Mouse (Mus musculus) spleen, adult 18-20 months (tissue): ENCODE data around the gene Uba5.

ENCODE experiments used
- DNase-seq, 2 experiments: peaks; one replicate each; pipeline ENCODE4 v3.0.0; 2022; ENCODE audit warnings: mixed read lengths in 2 of 2

The Uba5 gene

DNA sequence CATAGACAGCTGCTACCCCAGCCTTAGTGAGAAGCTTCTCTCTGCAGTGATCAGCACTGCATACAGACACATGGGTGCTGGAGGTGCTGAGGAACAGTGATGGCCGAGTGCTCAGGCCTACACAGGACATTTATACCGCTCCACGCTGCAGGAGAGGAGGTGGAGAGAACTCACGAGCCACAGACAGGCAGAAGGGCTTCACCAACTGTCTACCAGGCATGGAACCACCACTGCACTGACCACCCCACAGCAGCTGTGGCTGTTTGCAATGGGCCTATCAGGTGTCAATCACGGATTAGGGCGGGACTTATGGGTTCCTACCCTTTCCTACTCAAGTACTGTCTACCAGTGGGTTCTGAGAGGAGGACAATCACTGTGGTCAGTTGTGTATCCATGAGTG lies 11.9 kb downstream of the Uba5 start:
- no peak for DNase-seq

DNA sequence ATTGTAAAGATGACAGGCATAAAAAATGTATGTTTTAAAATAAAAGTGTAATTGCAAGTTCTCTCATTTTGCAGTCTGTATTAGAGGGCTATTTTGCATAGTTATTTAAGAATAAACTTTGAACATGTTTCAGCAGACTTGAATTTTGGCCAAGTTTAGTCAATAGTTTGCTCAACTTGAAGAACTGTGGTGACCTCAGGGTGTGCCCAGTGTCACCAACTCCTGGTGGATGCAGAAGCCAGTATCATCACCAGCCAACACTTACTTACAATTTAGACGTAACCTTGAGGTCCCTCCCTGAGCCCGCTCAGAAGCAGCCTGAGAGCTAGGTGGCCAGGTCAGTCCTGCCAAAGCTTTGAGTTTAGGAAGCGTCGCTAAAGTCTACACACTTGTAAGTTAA lies 19.3 kb downstream of the Uba5 start:
- no peak for DNase-seq

DNA sequence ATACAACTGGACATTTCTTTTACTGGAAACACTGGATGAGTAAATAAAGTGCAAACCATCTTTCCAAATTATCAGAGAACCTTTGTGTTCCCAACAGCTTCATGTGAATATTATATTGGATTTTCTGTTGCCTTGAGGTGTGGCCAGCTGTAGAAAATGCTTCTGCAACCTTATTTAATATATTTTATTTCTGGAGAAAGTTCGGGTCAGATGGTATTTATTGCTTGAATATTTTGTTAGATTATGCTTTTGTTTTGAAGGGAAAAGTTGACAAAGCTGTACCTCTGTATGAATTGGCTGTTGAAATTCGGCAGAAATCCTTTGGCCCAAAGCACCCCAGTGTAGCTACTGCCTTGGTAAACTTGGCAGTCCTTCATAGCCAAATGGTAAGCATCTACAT lies 22.6 kb downstream of the Uba5 start, which contains the start of gene Gm28305:
TSS of gene Gm28305 (plus strand) at position 301 of the 400 bp plus-strand sequence.
- no peak for DNase-seq

DNA sequence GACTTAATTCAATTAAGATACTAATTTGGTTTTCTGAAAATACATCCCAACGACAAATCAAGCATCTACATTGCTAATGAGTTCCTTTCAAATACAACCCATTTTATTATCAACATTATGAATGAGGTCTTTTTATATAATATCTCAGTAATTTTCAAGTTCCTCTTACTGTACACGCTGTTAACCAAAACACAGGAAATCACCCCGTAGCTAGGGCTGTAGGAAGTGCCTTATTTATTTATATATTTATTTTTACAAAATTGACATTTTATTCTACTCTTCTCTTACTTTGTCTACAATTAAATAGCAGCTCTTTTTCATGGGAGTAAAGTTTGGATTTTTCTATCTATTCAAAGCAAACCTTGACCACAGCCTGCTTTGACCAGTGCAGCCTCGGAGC lies 23.2 kb downstream of the Uba5 start:
- no peak for DNase-seq

DNA sequence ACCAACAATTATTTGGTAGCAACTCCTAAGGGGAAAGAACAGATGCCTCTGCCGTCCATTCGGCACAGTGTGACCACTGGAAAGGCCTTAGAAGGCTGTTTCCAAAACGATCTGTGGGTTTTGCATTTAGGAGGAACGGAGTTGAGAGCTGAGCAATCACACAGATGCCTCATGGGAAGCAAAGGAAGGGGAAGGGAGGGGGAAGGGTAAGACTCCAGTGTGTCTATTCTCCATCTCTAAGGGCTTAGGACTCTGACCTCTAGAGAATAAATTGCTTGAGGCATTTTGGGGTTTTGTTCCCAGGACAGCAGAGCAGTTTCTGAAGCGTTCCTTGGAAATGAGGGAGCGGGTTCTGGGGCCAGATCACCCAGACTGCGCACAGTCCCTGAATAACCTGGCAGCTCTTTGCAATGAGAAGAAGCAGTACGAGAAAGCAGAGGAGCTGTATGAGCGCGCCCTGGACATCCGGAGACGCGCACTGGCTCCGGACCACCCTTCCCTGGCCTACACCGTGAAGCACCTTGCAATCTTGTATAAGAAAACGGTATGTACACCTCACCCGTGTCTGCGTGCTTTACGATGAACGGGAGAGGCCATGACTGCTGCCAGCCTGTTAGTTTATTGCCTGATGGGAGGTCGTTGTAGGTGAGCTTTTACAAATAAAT lies 23.8 kb downstream of the Uba5 start:
- no peak for DNase-seq

DNA sequence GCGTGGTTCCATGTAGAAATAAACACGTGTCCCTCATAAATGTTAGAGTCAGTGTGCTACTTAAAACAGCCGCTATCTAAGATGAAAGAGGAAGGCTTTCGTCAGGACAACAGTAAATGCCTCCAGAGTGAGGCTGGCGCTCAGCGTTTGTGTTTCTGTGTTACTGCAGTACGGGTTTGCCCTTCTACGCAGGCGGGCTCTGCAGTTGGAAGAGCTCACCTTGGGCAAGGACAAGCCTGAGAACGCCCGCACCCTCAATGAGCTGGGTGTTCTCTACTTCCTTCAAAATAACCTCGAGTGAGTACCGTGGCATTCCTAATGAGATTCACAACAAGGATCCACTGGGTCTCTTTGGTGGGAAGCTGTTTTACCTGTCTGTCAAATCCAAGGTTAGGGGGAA lies 24.7 kb downstream of the Uba5 start:
- no peak for DNase-seq

DNA sequence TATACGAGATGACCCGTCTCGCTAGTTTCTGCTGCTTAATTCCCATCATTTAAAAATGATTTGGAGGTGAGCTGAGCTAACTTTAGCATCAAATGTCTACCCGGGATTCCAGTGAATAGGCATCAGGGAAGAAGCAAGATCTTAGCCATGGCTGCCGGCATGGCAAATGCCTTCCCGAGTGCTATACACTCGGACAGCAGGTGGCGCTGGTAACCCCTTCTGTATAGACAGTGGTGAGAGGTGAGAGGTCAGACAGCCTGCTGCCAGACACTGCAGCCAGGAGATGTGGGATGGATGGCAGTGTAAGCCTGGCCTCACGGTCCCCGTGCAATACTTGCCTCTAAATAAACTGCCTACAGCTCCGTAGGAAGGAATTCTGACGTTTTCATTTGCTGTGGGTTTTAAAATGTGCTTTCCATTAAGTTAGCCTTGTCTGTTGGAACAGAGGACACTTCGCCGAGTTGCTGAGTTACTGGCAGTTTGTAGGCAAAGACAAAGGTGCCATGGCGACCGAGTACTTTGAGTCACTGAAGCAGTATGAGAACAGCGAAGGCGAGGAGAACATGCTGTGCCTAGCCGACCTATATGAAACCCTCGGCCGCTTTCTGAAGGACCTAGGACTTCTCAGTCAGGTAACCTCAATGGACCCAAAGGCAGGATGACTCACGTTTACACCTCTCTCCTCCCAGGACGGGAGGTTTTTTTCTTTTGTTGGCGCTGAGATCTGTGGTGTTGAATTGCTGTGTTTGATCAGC lies 27.5 kb downstream of the Uba5 start:
- peak; percentile 42 to 77 for DNase-seq

DNA sequence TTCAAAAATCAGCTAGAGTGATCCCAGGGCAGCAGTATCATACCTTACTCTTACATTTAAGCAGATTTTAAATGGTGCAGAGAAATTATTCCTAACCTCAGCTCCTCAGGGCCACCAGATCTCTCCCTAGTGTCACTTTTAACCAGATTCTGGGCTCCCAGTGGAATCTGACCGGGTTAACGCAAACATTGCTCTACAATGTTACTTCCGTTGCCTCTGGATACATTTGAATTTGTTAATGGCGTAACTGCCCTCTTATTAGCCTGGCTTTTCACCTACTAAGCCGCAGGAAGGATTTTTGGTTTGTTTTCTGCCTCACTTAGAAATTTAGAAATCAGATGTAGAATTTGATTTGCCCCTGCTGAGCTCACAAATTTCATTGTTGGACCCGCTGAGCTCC lies 28.2 kb downstream of the Uba5 start:
- DNase-seq: no peak

DNA sequence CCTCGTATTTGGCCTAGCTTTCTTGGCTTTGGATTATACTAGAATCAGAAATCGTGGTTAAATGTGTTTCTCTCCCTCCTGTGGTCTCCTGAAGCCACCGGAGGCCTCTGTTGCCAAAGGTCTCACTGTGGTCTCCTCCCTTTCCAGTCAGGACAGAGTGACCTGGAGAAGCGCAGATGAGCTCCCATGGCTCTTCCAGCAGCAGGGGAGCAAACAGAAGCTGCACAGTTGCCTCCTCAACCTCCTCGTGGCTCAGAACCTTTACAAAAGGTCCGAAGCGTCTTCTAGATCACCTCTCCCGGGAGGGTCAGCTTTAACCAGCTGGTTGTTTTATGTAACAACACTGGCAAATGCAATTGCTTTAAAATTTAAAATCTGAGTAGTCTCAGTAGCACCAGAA lies 28.7 kb downstream of the Uba5 start:
- no peak for DNase-seq

DNA sequence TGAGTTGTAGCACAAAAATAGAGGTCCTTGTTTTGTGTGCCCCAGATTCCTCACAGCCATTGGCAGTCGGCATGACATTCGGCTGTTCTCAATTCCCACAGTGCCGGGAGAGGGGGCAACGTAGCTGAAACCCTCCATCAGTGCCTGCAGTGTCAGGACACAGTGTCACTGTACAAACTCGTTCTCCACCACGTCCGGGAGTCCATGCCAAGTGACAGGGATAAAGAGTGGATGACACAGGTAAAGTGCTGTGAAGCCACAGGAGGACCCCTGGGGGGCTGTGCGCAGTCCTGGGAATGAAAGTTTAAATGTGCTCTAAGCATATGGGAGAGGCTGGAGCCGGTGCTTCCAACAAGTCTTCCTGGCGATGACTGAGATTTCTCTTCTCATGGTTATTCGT lies 33.1 kb downstream of the Uba5 start:
- DNase-seq: no peak

DNA sequence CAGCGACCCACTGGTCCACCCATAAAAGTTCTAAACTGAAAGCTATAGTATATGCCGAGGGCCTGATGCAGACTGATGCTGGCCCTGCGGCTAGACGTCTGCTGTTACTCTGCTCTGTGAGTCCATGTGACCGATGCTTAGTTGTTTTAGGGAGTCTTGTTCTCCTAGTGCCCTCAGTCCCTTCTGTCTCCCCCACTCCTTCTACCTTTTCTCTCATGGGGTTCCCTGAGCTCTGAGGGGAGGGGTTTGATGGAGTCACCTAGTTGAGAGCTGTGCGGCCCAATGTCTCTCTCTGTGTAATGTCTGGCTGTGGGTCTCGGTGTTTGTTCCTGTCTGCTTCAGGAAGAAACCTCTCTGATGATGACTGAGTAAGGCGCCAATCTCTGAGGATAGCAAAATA lies 35.7 kb downstream of the Uba5 start:
- DNase-seq: no peak

DNA sequence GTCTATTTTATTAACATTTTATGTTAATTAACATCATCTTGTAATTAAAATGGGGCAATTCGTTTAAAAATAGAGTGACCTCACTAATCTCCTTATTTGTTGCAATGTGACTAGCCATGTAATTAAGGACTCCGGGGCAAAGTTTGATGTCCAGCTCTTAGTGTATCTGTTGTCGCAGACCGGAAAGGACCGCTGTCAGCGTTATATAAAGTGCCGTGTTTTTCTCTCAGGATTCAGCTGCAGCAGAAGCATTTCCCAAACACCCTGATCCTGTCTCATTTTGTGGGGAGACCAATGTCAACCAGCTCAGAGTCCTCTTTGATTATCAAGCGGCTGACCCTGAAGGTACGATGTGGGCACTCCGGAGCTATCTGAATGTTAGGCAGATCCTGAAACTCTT lies 41.9 kb downstream of the Uba5 start:
- no peak for DNase-seq

DNA sequence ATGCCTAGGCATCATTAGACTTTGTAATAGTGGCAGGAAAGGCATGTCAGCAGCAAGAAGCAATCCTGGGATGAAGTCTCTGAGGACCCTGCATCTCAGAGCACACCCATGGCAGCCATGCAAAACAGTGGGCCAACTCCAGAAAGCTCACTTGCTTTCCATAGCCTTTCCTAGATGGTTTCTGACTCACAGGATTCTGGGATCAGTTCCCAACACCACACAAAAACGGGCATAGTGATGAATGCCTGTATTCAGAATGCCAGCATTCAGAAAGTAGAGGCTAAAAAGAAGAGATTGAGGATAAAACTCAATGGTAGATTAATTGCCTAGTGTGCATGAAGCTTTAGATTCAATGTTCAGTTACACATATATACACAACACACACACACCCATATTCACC lies 48.4 kb downstream of the Uba5 start:
- no peak for DNase-seq

DNA sequence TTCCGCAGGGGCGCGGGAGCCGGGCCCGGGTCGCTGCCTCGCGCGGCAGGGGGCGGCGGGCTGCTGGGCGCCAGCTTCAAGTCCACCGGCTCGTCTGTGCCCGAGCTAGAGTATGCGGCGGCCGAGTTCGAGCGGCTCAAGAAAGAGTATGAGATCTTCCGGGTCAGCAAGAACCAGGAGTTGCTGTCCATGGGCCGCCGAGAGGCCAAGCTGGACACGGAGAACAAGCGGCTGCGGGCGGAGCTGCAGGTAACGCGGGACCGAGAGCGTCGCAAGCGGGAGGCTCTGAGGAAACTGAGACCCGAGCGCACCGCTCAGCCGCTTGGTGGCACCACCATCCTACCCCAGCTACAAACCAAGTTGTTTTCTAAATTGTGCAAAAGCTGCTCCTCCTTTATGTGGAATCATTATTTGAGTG lies 60.0 kb downstream of the Uba5 start:
- DNase-seq: peak in 1 of 2 experiments; percentile 72

DNA sequence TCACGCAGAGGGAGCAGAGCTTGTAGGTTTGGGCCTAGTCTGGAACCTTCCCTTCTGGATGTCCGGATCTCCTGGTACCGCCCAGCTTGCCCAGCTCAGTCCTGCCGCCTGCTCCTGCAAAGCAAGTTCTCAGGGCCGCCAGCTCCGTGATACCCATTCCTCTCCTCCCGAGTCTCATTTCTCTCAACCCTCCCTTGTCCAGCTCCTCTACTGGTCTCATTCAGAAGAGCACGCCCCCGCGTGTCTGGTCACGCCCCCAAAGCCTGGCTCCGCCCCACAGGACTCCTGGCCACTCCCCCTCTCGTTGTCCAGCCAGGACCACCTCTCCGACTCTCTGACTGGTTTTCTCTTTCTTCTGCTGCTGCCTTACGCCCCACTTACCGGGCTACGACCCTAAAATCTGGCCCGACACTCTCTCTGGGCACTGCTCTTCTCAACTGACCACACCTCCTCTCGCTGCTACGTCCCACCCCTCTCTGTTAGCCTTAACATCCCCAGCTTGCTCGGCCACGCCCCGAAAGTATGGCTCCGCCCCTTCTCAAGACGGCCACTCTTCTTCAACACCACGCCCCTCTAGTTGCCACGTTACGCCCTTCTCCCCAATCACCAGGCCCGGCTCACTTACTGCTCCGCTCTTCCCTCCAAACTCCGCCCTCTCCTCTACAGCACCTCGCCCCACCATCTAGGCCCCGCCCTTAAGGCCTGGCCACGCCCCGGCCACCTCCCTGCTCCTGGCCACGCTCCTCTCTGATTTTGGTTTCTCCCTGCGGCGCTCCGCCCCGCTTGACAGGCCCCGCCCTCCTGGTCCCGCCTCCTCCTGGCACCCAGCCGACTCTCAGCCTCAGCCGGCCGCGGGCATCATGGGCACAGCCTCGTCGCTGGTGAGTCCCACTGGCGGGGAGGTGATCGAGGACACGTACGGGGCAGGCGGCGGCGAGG lies 60.7 kb downstream of the Uba5 start, which contains the start of gene Nphp3:
TSS of gene Nphp3 (plus strand) at position 624 of the 939 bp plus-strand sequence.
- DNase-seq: peak; percentile 100

DNA sequence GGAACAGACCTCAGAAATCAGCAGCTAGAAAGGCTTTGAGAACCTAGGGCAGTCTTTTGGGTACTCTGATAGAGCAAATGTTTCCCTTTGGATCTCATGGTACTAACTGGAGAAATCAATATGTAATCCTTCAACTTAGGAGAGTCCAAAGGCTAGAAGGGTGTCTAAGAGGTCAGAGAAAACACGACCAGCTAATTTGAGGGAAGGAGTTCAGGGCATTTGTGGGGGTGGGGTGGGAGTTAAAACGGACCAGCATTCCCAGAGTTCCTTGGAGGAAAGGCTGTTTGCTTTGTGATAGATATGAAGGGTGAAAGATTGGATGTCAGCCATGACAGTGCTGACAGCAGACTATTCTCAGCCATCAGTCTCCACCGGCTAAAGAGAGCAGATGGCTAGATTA lies 62.3 kb downstream of the Uba5 start:
- DNase-seq: no peak
